Mouse (Mus musculus) C2C12 (cell line): Measurements from ENCODE around the gene A4galt.

Experiments
- CTCF ChIP-seq: IDR thresholded peaks from one replicate; pipeline ENCODE4 v1.5.1; 2011; ENCODE audit not compliant: control insufficient read depth, insufficient read depth, insufficient read length
- FOSL1 ChIP-seq: IDR thresholded peaks from one replicate; pipeline ENCODE4 v1.8.0; 2011; ENCODE audit warnings: mild to moderate bottlenecking, low read length; ENCODE audit not compliant: poor library complexity, insufficient read depth, severe bottlenecking
- MAX ChIP-seq: IDR thresholded peaks from one replicate; pipeline ENCODE4 v1.6.1; 2011; ENCODE audit warnings: mild to moderate bottlenecking, control low read depth
- MYOD1 ChIP-seq: IDR thresholded peaks from one replicate; pipeline ENCODE4 v1.6.1; 2011; ENCODE audit warnings: low read depth; ENCODE audit not compliant: control insufficient read depth, insufficient read length
- MYOG ChIP-seq: IDR thresholded peaks from one replicate; pipeline ENCODE4 v1.6.1; 2011; ENCODE audit not compliant: control insufficient read depth, insufficient read length; ENCODE audit errors: extremely low read depth
- USF1 ChIP-seq: IDR thresholded peaks from one replicate; pipeline ENCODE4 v1.6.1; 2011; ENCODE audit warnings: low read depth, mild to moderate bottlenecking, control low read depth, moderate library complexity

DNA sequence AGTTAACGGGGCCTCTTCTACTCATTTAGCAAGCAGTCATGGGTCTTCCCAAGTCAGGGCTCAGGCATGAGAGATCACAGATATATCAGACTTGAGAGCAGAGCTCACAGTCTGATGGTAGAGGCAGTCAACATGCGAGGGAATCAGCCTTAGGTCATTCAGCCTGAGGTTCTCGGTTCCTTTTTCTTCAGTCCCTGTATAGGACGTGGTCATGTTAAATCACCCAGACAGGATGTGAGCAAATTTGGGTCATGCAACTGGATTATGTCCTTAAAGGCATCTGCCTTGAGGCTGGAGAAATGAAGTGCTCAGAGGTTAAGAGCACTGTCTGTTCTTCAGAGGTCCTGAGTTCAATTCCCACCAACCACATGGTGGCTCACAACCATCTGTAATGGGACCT lies 29.9 kb downstream of the A4galt start:
- no peak for TF ChIP-seq CTCF
- TF ChIP-seq USF1: no peak
- TF ChIP-seq MAX: no peak
- no peak for TF ChIP-seq FOSL1
- no peak for TF ChIP-seq MYOG
- TF ChIP-seq MYOD1: no peak
